Mouse (Mus musculus) liver, embryonic 14.5 days (tissue): ENCODE measurements around the gene Gabrr2. TPM values are rescaled to one million over a fixed set of nuclear protein-coding genes. Genes with fewer than 3 reads are reported as not detected.
A peak's percentile ranks its signal among the peaks of the same experiment; 100 is the strongest.
"Not testable (repeated sequence)": the region's sequence is repeated elsewhere in the genome, so short reads cannot be mapped to it uniquely, and the experiment has no call there.

ENCODE experiments used
- ATAC-seq: fragments of 200-750 bp; cut with Nextera tagmentation; 2 replicates; pipeline ENCODE4 v1.8.0; 2017; ENCODE audit warnings: moderate number of reproducible peaks, mild to moderate bottlenecking, moderate library complexity; ENCODE audit not compliant: insufficient read depth
- DNase-seq, 3 experiments: peaks; one replicate each; pipeline ENCODE4 v3.0.0-alpha.2; 2012 to 2013; ENCODE audit warnings: low read depth in 3 of 3, low spot score in 3 of 3
- H3K27ac ChIP-seq: fragments of 300-500 bp; sonication (generic); 2 replicates; pipeline ENCODE4 v1.5.1; 2014; ENCODE audit warnings: moderate library complexity, mild to moderate bottlenecking, control low read depth, inconsistent platforms
- H3K27me3 ChIP-seq: fragments of 300-500 bp; sonication (generic); 2 replicates; pipeline ENCODE4 v1.6.1; 2014; ENCODE audit warnings: mild to moderate bottlenecking, low read length, moderate library complexity; ENCODE audit not compliant: control insufficient read depth, insufficient read depth
- H3K36me3 ChIP-seq: fragments of 300-500 bp; sonication (generic); replicated peaks from 2 replicates; pipeline ENCODE4 v1.6.1; 2014; ENCODE audit warnings: low read depth; ENCODE audit not compliant: control insufficient read depth, insufficient read depth
- H3K4me1 ChIP-seq, 2 experiments: fragments of 200-500 bp in 1 of 2; fragments of 300-500 bp in 1 of 2; sonication (generic) in 1 of 2; replicated peaks; 2 replicates each; pipeline ENCODE4 v1.6.1; 2012 to 2014; ENCODE audit warnings: antibody characterized with exemption in 1 of 2, inconsistent platforms in 1 of 2, low read length in 1 of 2; ENCODE audit not compliant: control insufficient read depth in 2 of 2, insufficient read depth in 2 of 2
- H3K4me2 ChIP-seq: fragments of 300-500 bp; sonication (generic); 2 replicates; pipeline ENCODE4 v1.6.1; 2014; ENCODE audit warnings: low read depth, mild to moderate bottlenecking, control low read depth, moderate library complexity
- H3K4me3 ChIP-seq, 2 experiments: fragments of 200-500 bp in 1 of 2; fragments of 300-500 bp in 1 of 2; sonication (generic) in 1 of 2; 2 replicates each; pipeline ENCODE4 v1.5.1; 2012 to 2014; ENCODE audit warnings: low read depth in 2 of 2, low read length in 2 of 2, mild to moderate bottlenecking in 2 of 2, control low read depth in 1 of 2, inconsistent platforms in 1 of 2, moderate library complexity in 1 of 2; ENCODE audit not compliant: insufficient read depth in 1 of 2
- H3K9ac ChIP-seq: fragments of 300-500 bp; sonication (generic); replicated peaks from 2 replicates; pipeline ENCODE4 v1.6.1; 2014; ENCODE audit warnings: mild to moderate bottlenecking, control low read depth, moderate library complexity
- H3K9me3 ChIP-seq: fragments of 300-500 bp; sonication (generic); 2 replicates; pipeline ENCODE4 v1.6.1; 2016; ENCODE audit warnings: low read length, mixed read lengths; ENCODE audit not compliant: control insufficient read depth
- CTCF ChIP-seq: IDR thresholded peaks from 2 replicates; pipeline ENCODE4 v1.5.1; 2016; ENCODE audit warnings: antibody characterized with exemption, low read depth, control low read depth
- EP300 ChIP-seq: IDR thresholded peaks from 2 replicates; pipeline ENCODE4 v1.6.1; 2016; ENCODE audit warnings: antibody characterized with exemption, low read depth
- WGBS: fragments of 180-500 bp; shearing (Covaris S2); extraction: QIAGEN DNeasy Blood & Tissue Kit; methylation state at CpG from one replicate; pipeline ENCODE4 v1.1.7; 2014; ENCODE audit not compliant: insufficient replicate concordance; 5-methylcytosine and 5-hydroxymethylcytosine counted together
- polyA plus RNA-seq, 2 experiments: library from polyadenylated mRNA; depleted of rRNA in 1 of 2; stranded (reverse) in 1 of 2; unstranded in 1 of 2; fragments of >200 nt; fragmentation: Nextera tagmentation in 1 of 2; extraction: Ambion mirVana in 1 of 2; gene quantifications; 2 replicates each; pipeline versions ENCODE4 v1.2.1 to v1.2.3; 2012 to 2014

Gabrr2 gene
- polyA plus RNA-seq, 2 experiments, result 0.06 TPM; not detected in 1

GRCm38 (mm10) chr4:33099118-33099694 is 36.4 kb downstream of the Gabrr2 start:
- DNase-seq, result no peak
- H3K9ac ChIP-seq, result no peak overlapping the region
- TF ChIP-seq EP300 (no peak), CTCF (no peak)

GRCm38 (mm10) chr4:33109720-33110458 is 47.1 kb downstream of the Gabrr2 start:
- H3K27ac ChIP-seq, result no peak overlapping the region
- 21% methylated on average over 14 of the region's 14 CpGs for WGBS

More at GRCm38 (mm10) chr4:33099118-33099694, 36.4 kb downstream of the Gabrr2 start:
- Histone ChIP-seq H3K4me1 (no peaks in the 10 kb centered on the region), H3K4me2 (no peak overlapping the region), H3K36me3 (no peaks in the 10 kb centered on the region), H3K9me3 (no peaks in the 10 kb centered on the region), H3K27ac (no peak overlapping the region), H3K27me3 (no peaks in the 10 kb centered on the region), H3K4me3 (no peak overlapping the region)
- 51% methylated on average over 6 of the region's 6 CpGs for WGBS
- ATAC-seq, result no peak

GRCm38 (mm10) chr4:33110845-33111244 is 48.0 kb downstream of the Gabrr2 start:
- Histone ChIP-seq H3K27me3 (no peaks in the 10 kb centered on the region), H3K4me1 (peaks cover 3 to 12% of the 10 kb centered on the region in 2 experiments; a peak in 3 of 4 replicates), H3K36me3 (no peaks in the 10 kb centered on the region), H3K9ac (no peak overlapping the region), H3K27ac (no peak overlapping the region), H3K9me3 (no peaks in the 10 kb centered on the region), H3K4me2 (no peak overlapping the region), H3K4me3 (no peak overlapping the region)
- DNase-seq, result no peak
- WGBS, result 76% methylated on average over 7 of the region's 7 CpGs
- TF ChIP-seq EP300 (no peak), CTCF (no peak)
- ATAC-seq, result no peak

More at GRCm38 (mm10) chr4:33109720-33110458, 47.1 kb downstream of the Gabrr2 start:
- ATAC-seq (peak; percentile 81; the same call in 1 of the 2 replicates), DNase-seq (peak; percentile 17 to 28 (median 18))
- Histone ChIP-seq H3K9ac (no peak overlapping the region), H3K4me2 (peak overlapping the region; percentile 23), H3K4me3 (no peak overlapping the region), H3K4me1 (peaks cover 3 to 12% of the 10 kb centered on the region in 2 experiments; a peak in 3 of 4 replicates), H3K27me3 (no peaks in the 10 kb centered on the region), H3K36me3 (no peaks in the 10 kb centered on the region), H3K9me3 (no peaks in the 10 kb centered on the region)
- TF ChIP-seq CTCF, result no peak
- peak; percentile 56; the same call in 1 of the 2 replicates for TF ChIP-seq EP300

- 61% methylated on average over 9 of the region's 9 CpGs for WGBS
Measured at GRCm38 (mm10) chr4:33111358-33111757, 48.6 kb downstream of the Gabrr2 start.

GRCm38 (mm10) chr4:33112866-33113265 is 50.1 kb downstream of the Gabrr2 start:
- H3K9me3 ChIP-seq, H3K9ac ChIP-seq, ATAC-seq, H3K36me3 ChIP-seq, H3K4me3 ChIP-seq, DNase-seq, H3K4me2 ChIP-seq, H3K27me3 ChIP-seq, H3K27ac ChIP-seq: not testable (repeated sequence)
- 72% methylated on average over 9 of the region's 14 CpGs for WGBS
- peaks cover 3 to 12% of the 10 kb centered on the region in 2 experiments; a peak in 3 of 4 replicates for H3K4me1 ChIP-seq

More at GRCm38 (mm10) chr4:33111358-33111757, 48.6 kb downstream of the Gabrr2 start:
- H3K4me1 ChIP-seq, result peaks cover 3 to 12% of the 10 kb centered on the region in 2 experiments; a peak in 3 of 4 replicates
- no peak overlapping the region for H3K4me3 ChIP-seq
- no peaks in the 10 kb centered on the region for H3K27me3 ChIP-seq
- no peaks in the 10 kb centered on the region for H3K36me3 ChIP-seq
- no peak for DNase-seq
- H3K4me2 ChIP-seq, result no peak overlapping the region
- no peak overlapping the region for H3K27ac ChIP-seq
- no peak overlapping the region for H3K9ac ChIP-seq
- no peak for ATAC-seq
- TF ChIP-seq CTCF, result no peak
- no peak for TF ChIP-seq EP300
- no peaks in the 10 kb centered on the region for H3K9me3 ChIP-seq
